Mouse (Mus musculus): ENCODE data around the gene Pld5.

The Pld5 gene

GRCm38 (mm10) chr1:176167114-176167513 is 108.0 kb downstream of the Pld5 start:
- DNase-seq (ENCODE audit: low spot score): no peak

- no peak for DNase-seq (ENCODE audit: low spot score)
Measured at GRCm38 (mm10) chr1:176145306-176145705, 129.8 kb downstream of the Pld5 start.

- DNase-seq (ENCODE audit: low spot score): no peak
Measured at GRCm38 (mm10) chr1:176134379-176134778, 140.7 kb downstream of the Pld5 start.

GRCm38 (mm10) chr1:176125771-176126170 is 149.3 kb downstream of the Pld5 start:
- no peak for DNase-seq (ENCODE audit: low spot score)

GRCm38 (mm10) chr1:176124441-176124840 is 150.7 kb downstream of the Pld5 start:
- no peak for DNase-seq (ENCODE audit: low spot score)

- DNase-seq (ENCODE audit: low spot score): no peak
Measured at GRCm38 (mm10) chr1:176123781-176124180, 151.3 kb downstream of the Pld5 start.

GRCm38 (mm10) chr1:176115604-176116003 is 159.5 kb downstream of the Pld5 start:
- DNase-seq (ENCODE audit: low spot score): no peak

- DNase-seq (ENCODE audit: low spot score): no peak
Measured at GRCm38 (mm10) chr1:176098685-176099320, 176.3 kb downstream of the Pld5 start.

- DNase-seq (ENCODE audit: low spot score): no peak
Measured at GRCm38 (mm10) chr1:176092119-176092518, 183.0 kb downstream of the Pld5 start.

- DNase-seq (ENCODE audit: low spot score): no peak
Measured at GRCm38 (mm10) chr1:176089382-176089781, 185.7 kb downstream of the Pld5 start.

GRCm38 (mm10) chr1:176085952-176086648 is 189.0 kb downstream of the Pld5 start:
- no peak for DNase-seq (ENCODE audit: low spot score)

GRCm38 (mm10) chr1:176082306-176082705 is 192.8 kb downstream of the Pld5 start:
- no peak for DNase-seq (ENCODE audit: low spot score)

- no peak for DNase-seq (ENCODE audit: low spot score)
Measured at GRCm38 (mm10) chr1:176080969-176081368, 194.1 kb downstream of the Pld5 start.

GRCm38 (mm10) chr1:176078410-176078809 is 196.7 kb downstream of the Pld5 start:
- DNase-seq (ENCODE audit: low spot score): no peak

- DNase-seq (ENCODE audit: low spot score): no peak
Measured at GRCm38 (mm10) chr1:176076799-176077198, 198.3 kb downstream of the Pld5 start.

- DNase-seq (ENCODE audit: low spot score): no peak
Measured at GRCm38 (mm10) chr1:176075810-176076209, 199.3 kb downstream of the Pld5 start.

GRCm38 (mm10) chr1:176075409-176075808 is 199.7 kb downstream of the Pld5 start:
- no peak for DNase-seq (ENCODE audit: low spot score)

GRCm38 (mm10) chr1:176074526-176074925 is 200.6 kb downstream of the Pld5 start:
- DNase-seq (ENCODE audit: low spot score): no peak

GRCm38 (mm10) chr1:176065281-176065680 is 209.8 kb downstream of the Pld5 start:
- no peak for DNase-seq (ENCODE audit: low spot score)

GRCm38 (mm10) chr1:176064471-176064870 is 210.6 kb downstream of the Pld5 start:
- no peak for DNase-seq (ENCODE audit: low spot score)

- no peak for DNase-seq (ENCODE audit: low spot score)
Measured at GRCm38 (mm10) chr1:176053653-176054052, 221.5 kb downstream of the Pld5 start.

GRCm38 (mm10) chr1:176046995-176047394 is 228.1 kb downstream of the Pld5 start:
- no peak for DNase-seq (ENCODE audit: low spot score)

- no peak for DNase-seq (ENCODE audit: low spot score)
Measured at GRCm38 (mm10) chr1:176046375-176046774, 228.7 kb downstream of the Pld5 start.

- no peak for DNase-seq (ENCODE audit: low spot score)
Measured at GRCm38 (mm10) chr1:176043056-176043455, 232.1 kb downstream of the Pld5 start.
